Mouse (Mus musculus): ENCODE results near the gene Mis18a. TPM values are rescaled to one million over a fixed set of nuclear protein-coding genes. Genes with fewer than 3 reads are reported as not detected.

Mis18a gene
- polyA plus RNA-seq, 1 experiment from 2014 or later: 58.8 TPM

DNA sequence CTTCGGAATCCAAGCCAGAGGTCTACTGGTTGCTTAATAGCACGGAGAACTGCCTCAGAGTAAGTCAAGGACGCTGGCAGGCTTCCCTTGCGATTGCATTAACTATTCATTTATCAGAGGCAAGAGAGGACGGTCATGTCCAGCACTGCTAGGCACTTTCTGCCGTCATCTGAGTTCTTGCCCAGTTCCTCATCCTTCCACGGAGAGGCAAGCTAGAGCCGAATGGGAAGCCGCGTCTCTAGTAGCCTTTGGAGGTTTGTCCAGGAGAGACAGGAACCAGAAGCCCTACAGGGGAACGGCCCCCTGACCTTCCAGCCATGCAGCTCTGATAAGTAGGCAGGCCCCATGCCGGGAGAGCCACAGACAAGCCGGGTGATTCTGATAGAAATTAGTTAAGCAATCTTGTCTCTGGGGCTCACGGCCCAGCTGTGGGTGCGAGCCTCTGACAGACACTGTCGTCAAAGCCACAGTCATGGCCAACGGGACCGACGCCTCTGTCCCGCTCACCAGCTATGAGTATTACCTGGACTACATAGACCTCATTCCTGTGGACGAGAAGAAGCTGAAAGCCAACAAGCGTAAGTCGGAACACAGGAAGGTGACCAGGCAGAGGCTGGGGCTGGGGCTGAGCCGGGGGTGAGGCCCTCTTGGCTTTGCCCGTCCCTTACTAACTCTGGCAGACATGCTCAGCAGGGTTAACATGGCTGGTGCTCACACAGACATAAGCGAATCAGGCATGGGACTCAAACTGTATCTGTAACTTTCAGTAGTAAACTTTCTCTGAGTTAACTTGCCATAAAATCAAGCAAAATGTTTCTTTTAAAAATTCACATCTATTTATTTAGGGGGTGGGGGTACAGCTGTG is 11.1 kb upstream of the Mis18a start, which contains the start of gene Mrap:
Gene Mrap, plus strand, starts transcription at position 116 of the 865 bp plus-strand sequence.
- H3K4me1 ChIP-seq: peaks cover 79% of the 10 kb centered on the region
- peak within 1 kb of the TSS; percentile 77 for H3K9ac ChIP-seq
- ATAC-seq: peak; percentile 87

DNA sequence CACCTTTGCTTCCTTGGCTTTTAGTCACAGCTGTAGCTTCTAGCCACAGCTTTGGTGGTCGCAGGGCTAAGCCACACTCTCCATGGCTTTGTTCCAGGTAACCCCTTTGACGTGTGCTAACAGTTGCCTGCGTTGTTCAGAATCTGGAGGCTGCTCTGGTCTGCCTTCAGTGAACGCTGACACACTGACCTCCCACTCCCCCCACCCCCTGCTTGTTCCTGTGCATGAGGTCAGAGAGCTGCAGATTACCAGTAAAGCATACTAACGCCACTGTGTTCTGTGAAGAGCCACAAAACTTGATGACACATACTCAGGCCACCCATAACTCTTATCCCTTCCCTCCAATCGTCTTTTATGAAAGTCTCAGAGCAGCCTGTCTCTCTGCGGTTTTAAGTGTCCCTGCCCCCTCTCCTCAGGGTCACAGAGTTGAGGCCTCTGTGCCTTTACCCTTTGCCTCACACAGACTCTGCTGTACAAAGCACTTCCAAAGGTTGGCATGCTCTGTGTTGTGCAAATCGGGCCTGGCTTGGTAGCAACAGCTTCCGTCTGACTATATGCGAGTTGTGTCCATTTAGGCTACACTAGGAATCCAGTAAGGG is 9.6 kb upstream of the Mis18a start:
- peak overlapping the region; percentile 97 for H3K27ac ChIP-seq
- no peak overlapping the region for H3K4me3 ChIP-seq
- ATAC-seq: no peak
- H3K27me3 ChIP-seq (replicated peaks): no peaks in the 10 kb centered on the region; the same call in 1 of the 2 replicates
- peaks cover 64% of the 10 kb centered on the region for H3K4me1 ChIP-seq
- peaks cover 6% of the 10 kb centered on the region for H3K36me3 ChIP-seq
- H3K9me3 ChIP-seq (replicated peaks): no peaks in the 10 kb centered on the region
- peak overlapping the region; percentile 75; the same call in 1 of the 2 replicates for H3K4me2 ChIP-seq
- WGBS (ENCODE audit: insufficient replicate concordance): 50% methylated on average over 10 of the region's 10 CpGs
- peak overlapping the region; percentile 35; the same call in 1 of the 2 replicates for H3K9ac ChIP-seq

More for the DNA sequence above, 11.1 kb upstream of the Mis18a start, which contains the start of gene Mrap:
- Histone ChIP-seq H3K27ac (peak within 1 kb of the TSS; percentile 97), H3K4me2 (peak within 1 kb of the TSS; percentile 75), H3K4me3 (peak within 1 kb of the TSS; percentile 67), H3K27me3 (replicated peaks) (no peaks in the 10 kb centered on the region; the same call in 1 of the 2 replicates), H3K9me3 (replicated peaks) (no peaks in the 10 kb centered on the region), H3K36me3 (peaks cover 22% of the 10 kb centered on the region)
- WGBS (ENCODE audit: insufficient replicate concordance): 31% methylated on average over 26 of the region's 26 CpGs

GRCm38 (mm10) chr16:90735611-90736010 is 8.4 kb upstream of the Mis18a start:
- Histone ChIP-seq H3K9ac (no peak overlapping the region), H3K4me2 (no peak overlapping the region), H3K9me3 (replicated peaks) (no peaks in the 10 kb centered on the region; the same call in 1 of the 2 replicates), H3K27ac (peak overlapping the region; percentile 4; the same call in 1 of the 2 replicates), H3K27me3 (replicated peaks) (no peaks in the 10 kb centered on the region; the same call in 1 of the 2 replicates), H3K4me1 (peaks cover 52% of the 10 kb centered on the region), H3K4me3 (no peak overlapping the region), H3K36me3 (no peaks in the 10 kb centered on the region)
- 53% methylated on average over 4 of the region's 4 CpGs for WGBS (ENCODE audit: insufficient replicate concordance)
- ATAC-seq: no peak

GRCm38 (mm10) chr16:90726600-90727227 is 490 bp downstream of the Mis18a start:
- no peaks in the 10 kb centered on the region for H3K27me3 ChIP-seq (replicated peaks)
- WGBS (ENCODE audit: insufficient replicate concordance): 2% methylated on average over 38 of the region's 38 CpGs
- peak; percentile 59 for ATAC-seq
- H3K4me3 ChIP-seq: peak overlapping the region; percentile 95
- H3K4me2 ChIP-seq: peak overlapping the region; percentile 94
- peak overlapping the region; percentile 93 for H3K9ac ChIP-seq
- H3K27ac ChIP-seq: peak overlapping the region; percentile 84
- H3K9me3 ChIP-seq (replicated peaks): no peaks in the 10 kb centered on the region; the same call in 1 of the 2 replicates
- H3K4me1 ChIP-seq: peaks cover 42% of the 10 kb centered on the region
- peaks cover 38% of the 10 kb centered on the region for H3K36me3 ChIP-seq

GRCm38 (mm10) chr16:90724051-90724450 is 3.2 kb downstream of the Mis18a start:
- no peak overlapping the region for H3K27ac ChIP-seq
- H3K9me3 ChIP-seq (replicated peaks): no peaks in the 10 kb centered on the region
- no peaks in the 10 kb centered on the region for H3K27me3 ChIP-seq (replicated peaks)
- 85% methylated on average over 4 of the region's 4 CpGs for WGBS (ENCODE audit: insufficient replicate concordance)
- peak overlapping the region; percentile 21; the same call in 1 of the 2 replicates for H3K4me2 ChIP-seq
- H3K36me3 ChIP-seq: peaks cover 64% of the 10 kb centered on the region
- H3K4me3 ChIP-seq: no peak overlapping the region
- no peak for ATAC-seq
- no peak overlapping the region for H3K9ac ChIP-seq
- H3K4me1 ChIP-seq: peaks cover 42% of the 10 kb centered on the region

- Histone ChIP-seq H3K27me3 (replicated peaks) (peaks cover 52% of the 10 kb centered on the region), H3K4me3 (no peak overlapping the region), H3K9ac (no peak overlapping the region), H3K4me2 (no peak overlapping the region), H3K27ac (no peak overlapping the region), H3K36me3 (no peaks in the 10 kb centered on the region), H3K4me1 (0 out of 2 replicates have a peak, but pooled peaks cover 4% of the 10 kb centered on the region), H3K9me3 (replicated peaks) (no peaks in the 10 kb centered on the region)
- no peak for ATAC-seq
- WGBS (ENCODE audit: insufficient replicate concordance): 68% methylated on average over 12 of the region's 12 CpGs
Observed at GRCm38 (mm10) chr16:90710313-90710712, 16.9 kb downstream of the Mis18a start.

- Histone ChIP-seq H3K4me3 (no peak overlapping the region), H3K9ac (no peak overlapping the region), H3K27me3 (replicated peaks) (peaks cover 52% of the 10 kb centered on the region), H3K27ac (no peak overlapping the region), H3K4me1 (0 out of 2 replicates have a peak, but pooled peaks cover 4% of the 10 kb centered on the region), H3K4me2 (no peak overlapping the region), H3K9me3 (replicated peaks) (no peaks in the 10 kb centered on the region), H3K36me3 (no peaks in the 10 kb centered on the region)
- no peak for ATAC-seq
- 62% methylated on average over 17 of the region's 17 CpGs for WGBS (ENCODE audit: insufficient replicate concordance)
Observed at GRCm38 (mm10) chr16:90709711-90710289, 17.4 kb downstream of the Mis18a start.

DNA sequence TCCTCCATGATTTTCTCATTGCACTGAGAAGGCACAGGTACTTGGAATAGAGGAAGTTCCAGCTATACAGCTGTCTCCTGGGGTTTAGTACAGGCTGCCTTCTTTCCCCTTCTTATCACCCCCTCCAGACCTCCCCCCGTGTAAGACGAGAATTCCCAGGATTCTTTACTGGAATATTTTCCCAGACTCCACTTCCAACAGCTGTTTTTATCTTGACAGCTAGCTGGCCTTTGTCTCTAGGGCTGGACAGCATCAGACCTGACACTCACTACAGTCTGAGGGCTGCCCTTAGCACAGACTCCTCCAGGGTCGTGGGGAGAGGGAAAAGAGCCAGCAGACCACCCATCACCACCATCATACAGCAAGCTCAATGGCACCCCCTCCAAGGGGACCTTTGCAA is 20.9 kb downstream of the Mis18a start:
- Histone ChIP-seq H3K4me2 (no peak overlapping the region), H3K9me3 (replicated peaks) (0 out of 2 replicates have a peak, but pooled peaks cover 3% of the 10 kb centered on the region), H3K4me1 (0 out of 2 replicates have a peak, but pooled peaks cover 3% of the 10 kb centered on the region), H3K27ac (no peak overlapping the region), H3K36me3 (no peaks in the 10 kb centered on the region), H3K27me3 (replicated peaks) (peaks cover 23% of the 10 kb centered on the region), H3K9ac (no peak overlapping the region), H3K4me3 (no peak overlapping the region)
- ATAC-seq: no peak
- 13% methylated on average over 3 of the region's 3 CpGs for WGBS (ENCODE audit: insufficient replicate concordance)

DNA sequence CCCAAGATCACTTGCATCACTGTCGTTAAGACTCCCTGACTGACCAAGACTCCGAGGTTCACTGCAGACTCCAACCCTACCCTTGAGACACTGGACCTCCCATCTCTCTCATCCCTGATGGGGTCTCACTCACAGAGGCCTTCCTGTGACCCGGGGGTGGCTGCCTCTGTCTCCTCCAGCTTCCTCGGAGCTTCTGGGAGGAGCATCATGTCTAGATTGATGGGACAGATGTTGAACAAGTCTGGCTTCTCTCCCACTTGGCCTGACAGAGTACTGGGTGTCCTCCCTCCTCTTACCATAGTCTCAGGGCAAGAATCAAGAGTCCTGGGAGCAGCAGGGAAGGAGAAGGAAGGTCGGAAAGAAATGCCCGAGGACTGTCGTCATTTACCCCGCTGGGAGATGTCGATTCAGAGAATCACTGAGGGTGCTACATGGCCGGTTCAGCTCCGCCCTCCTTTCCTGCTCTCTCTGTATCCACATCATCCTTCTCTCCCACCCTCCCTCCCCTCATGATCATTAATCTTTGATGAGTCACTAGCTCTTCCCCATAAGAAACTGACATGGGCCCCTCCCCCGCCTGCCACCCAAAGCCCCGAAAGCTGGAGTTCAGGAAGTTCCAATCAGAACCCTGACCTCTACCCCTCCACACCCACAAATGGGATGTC is 22.9 kb downstream of the Mis18a start:
- H3K27me3 ChIP-seq (replicated peaks): peaks cover 6% of the 10 kb centered on the region; the same call in 1 of the 2 replicates
- 50% methylated on average over 13 of the region's 13 CpGs for WGBS (ENCODE audit: insufficient replicate concordance)
- no peaks in the 10 kb centered on the region for H3K36me3 ChIP-seq
- H3K27ac ChIP-seq: no peak overlapping the region
- no peak for ATAC-seq
- 0 out of 2 replicates have a peak, but pooled peaks cover 3% of the 10 kb centered on the region for H3K9me3 ChIP-seq (replicated peaks)
- H3K4me1 ChIP-seq: 0 out of 2 replicates have a peak, but pooled peaks cover 3% of the 10 kb centered on the region
- H3K4me3 ChIP-seq: no peak overlapping the region
- no peak overlapping the region for H3K9ac ChIP-seq
- no peak overlapping the region for H3K4me2 ChIP-seq

- H3K27ac ChIP-seq: no peak overlapping the region
- no peak for ATAC-seq
- 0 out of 2 replicates have a peak, but pooled peaks cover 3% of the 10 kb centered on the region for H3K4me1 ChIP-seq
Observed at GRCm38 (mm10) chr16:90703646-90704045, 23.6 kb downstream of the Mis18a start.

More at GRCm38 (mm10) chr16:90703646-90704045, 23.6 kb downstream of the Mis18a start:
- 2% methylated on average over 1 of the region's 1 CpGs for WGBS (ENCODE audit: insufficient replicate concordance)
- Histone ChIP-seq H3K27me3 (replicated peaks) (peaks cover 3% of the 10 kb centered on the region; the same call in 1 of the 2 replicates), H3K4me3 (no peak overlapping the region), H3K9ac (no peak overlapping the region), H3K4me2 (no peak overlapping the region), H3K36me3 (no peaks in the 10 kb centered on the region), H3K9me3 (replicated peaks) (0 out of 2 replicates have a peak, but pooled peaks cover 3% of the 10 kb centered on the region)
